In the genomic region with DNA sequence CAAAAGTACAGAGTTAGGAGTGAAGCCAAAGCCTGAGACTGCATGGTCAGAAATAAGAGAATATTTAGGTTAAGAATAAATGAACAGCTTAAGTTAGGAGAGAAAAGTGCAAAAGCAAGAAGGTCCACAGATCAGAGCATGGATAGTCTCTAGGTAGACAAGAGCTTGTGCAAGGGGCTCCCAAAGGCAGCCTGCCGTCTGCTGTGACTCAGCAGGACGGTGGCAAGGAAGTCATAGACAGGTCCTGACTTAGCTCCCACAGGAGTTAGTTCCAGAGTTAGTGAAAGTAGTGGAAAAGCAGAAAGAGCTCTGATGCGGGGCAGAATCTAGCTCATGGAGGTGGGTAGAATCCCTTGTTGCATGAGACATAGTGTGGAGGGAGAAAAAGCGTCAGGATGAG, we compare ENCODE assay signal across 25 mouse cellular contexts.
"Had no signal": no experiment of that assay in that cellular context is flagged by ENCODE, and none has a peak within 500 bp of the region (broad histone marks: within the 10 kb centered on the region; RNA-seq: fewer than 3 reads in every experiment).

No protein-coding gene starts in this region.

- H3K4me1 ChIP-seq: hindbrain, embryonic 10.5 days; hindbrain, embryonic 12.5 days; intestine, embryonic 15.5 days; limb, embryonic 10.5 days; limb, embryonic 12.5 days had no signal

- H3K9me3 ChIP-seq: hindbrain, embryonic 10.5 days; hindbrain, embryonic 12.5 days; intestine, embryonic 15.5 days; limb, embryonic 10.5 days; limb, embryonic 12.5 days had no signal

- DNase-seq: gastrocnemius, adult 2 months; gastrocnemius, postnatal 10 days; gastrocnemius, postnatal 25 days; heart, adult 2 months; heart, postnatal 10 days; heart, postnatal 4 days; kidney, adult 18-20 months; kidney, adult 8-10 months; kidney, postnatal 10 days; kidney, postnatal 25 days; kidney, postnatal 4 days; layer of hippocampus, adult 9-11 months; layer of hippocampus, postnatal 36 days; liver had no signal

- ATAC-seq: hindbrain, embryonic 16.5 days; inflammation-experienced regulatory T-cells, adult 6 months; intestine, embryonic 15.5 days; intestine, postnatal 0 days had no signal

- H3K4me3 ChIP-seq: gastrocnemius, adult 2 months; heart, adult 2 months; hindbrain, embryonic 10.5 days; hindbrain, embryonic 12.5 days; intestine, embryonic 15.5 days; limb, embryonic 10.5 days; limb, embryonic 12.5 days had no signal

- H3K4me2 ChIP-seq: heart, embryonic 11.5 days; hindbrain, embryonic 12.5 days; hindbrain, embryonic 14.5 days; intestine, embryonic 15.5 days; limb, embryonic 12.5 days had no signal

- H3K9ac ChIP-seq: hindbrain, embryonic 12.5 days; hindbrain, embryonic 14.5 days; intestine, embryonic 15.5 days; limb, embryonic 12.5 days; liver, embryonic 14.5 days had no signal

- H3K27me3 ChIP-seq: hindbrain, embryonic 12.5 days; intestine, embryonic 15.5 days; limb, embryonic 12.5 days had no signal

- H3K27ac ChIP-seq: gastrocnemius, adult 2 months; heart, adult 2 months; hindbrain, embryonic 10.5 days; hindbrain, embryonic 12.5 days; hindbrain, embryonic 14.5 days; intestine, embryonic 15.5 days; limb, embryonic 10.5 days; limb, embryonic 12.5 days; liver, embryonic 14.5 days had no signal
